Mouse (Mus musculus) G1E (cell line): ENCODE data around the gene Rnf6. TPM values are rescaled to one million over a fixed set of nuclear protein-coding genes. Genes with fewer than 3 reads are reported as not detected.

Experiments used
- polyA plus RNA-seq: library from polyadenylated mRNA; stranded (reverse); fragments of >175 nt; gene quantifications from 2 replicates; pipeline ENCODE4 v1.2.3, GENCODE M21; 2012
- total RNA-seq, 2 experiments: library from RNA; stranded (forward) in 1 of 2; stranded (reverse) in 1 of 2; fragments of 200-1000 nt in 1 of 2; fragments of >200 nt in 1 of 2; fragmentation: Nextera tagmentation in 1 of 2; gene quantifications; 2 replicates each; pipeline ENCODE4 v1.2.3; 2014 to 2017

Gene Rnf6
- total and polyA plus RNA-seq, 3 experiments: 13.9 to 62.6 (median 56.4) TPM

Other genes with a start within 250 kb of the Rnf6 start
- not detected in 2 replicates for gene Cyp3a25, start 211.9 kb downstream of the Rnf6 start, total RNA-seq (2014; fragmentation: Nextera tagmentation)
- not detected in 2 replicates for gene Cyp3a25, start 211.9 kb downstream of the Rnf6 start, total RNA-seq (2017)
- not detected in 2 replicates for gene Cyp3a25, start 211.9 kb downstream of the Rnf6 start, polyA plus RNA-seq
- not detected in 2 replicates for gene Cyp3a59, start 142.3 kb downstream of the Rnf6 start, total RNA-seq (2014; fragmentation: Nextera tagmentation)
- not detected in 2 replicates for gene Cyp3a59, start 142.3 kb downstream of the Rnf6 start, total RNA-seq (2017)
- gene Cyp3a59, start 142.3 kb downstream of the Rnf6 start, polyA plus RNA-seq: not detected in 2 replicates
- gene Gm5565, start 61.0 kb downstream of the Rnf6 start, total RNA-seq (2014; fragmentation: Nextera tagmentation): not detected in 2 replicates
- not detected in 2 replicates for gene Gm5565, start 61.0 kb downstream of the Rnf6 start, total RNA-seq (2017)
- gene Gm5565, start 61.0 kb downstream of the Rnf6 start, polyA plus RNA-seq: not detected in 2 replicates
- gene Gm6309, start 50.8 kb downstream of the Rnf6 start, total RNA-seq (2014; fragmentation: Nextera tagmentation): not detected in 2 replicates
- not detected in 2 replicates for gene Gm6309, start 50.8 kb downstream of the Rnf6 start, total RNA-seq (2017)
- gene Gm6309, start 50.8 kb downstream of the Rnf6 start, polyA plus RNA-seq: not detected in 2 replicates
- not detected in 2 replicates for gene 1700001J03Rik, start 36.3 kb downstream of the Rnf6 start, total RNA-seq (2014; fragmentation: Nextera tagmentation)
- 0.16 TPM in 1 of 2 replicates, not detected in the other for gene 1700001J03Rik, start 36.3 kb downstream of the Rnf6 start, total RNA-seq (2017)
- not detected in 2 replicates for gene 1700001J03Rik, start 36.3 kb downstream of the Rnf6 start, polyA plus RNA-seq
- gene Cdk8, start 9.7 kb upstream of the Rnf6 start, total RNA-seq (2014; fragmentation: Nextera tagmentation): 160 and 167 TPM in 2 replicates
- gene Cdk8, start 9.7 kb upstream of the Rnf6 start, total RNA-seq (2017): 64.9 and 67.0 TPM in 2 replicates
- gene Cdk8, start 9.7 kb upstream of the Rnf6 start, polyA plus RNA-seq: 28.3 and 30.2 TPM in 2 replicates
- not detected in 2 replicates for gene Wasf3, start 163.4 kb upstream of the Rnf6 start, total RNA-seq (2014; fragmentation: Nextera tagmentation)
- 0.05 and 0.06 TPM in 2 replicates for gene Wasf3, start 163.4 kb upstream of the Rnf6 start, total RNA-seq (2017)
- not detected in 2 replicates for gene Wasf3, start 163.4 kb upstream of the Rnf6 start, polyA plus RNA-seq